Mouse (Mus musculus) spleen, adult 18-20 months (tissue): ENCODE results near the gene Zfp414.

ENCODE experiments used
- DNase-seq, 2 experiments: peaks; one replicate each; pipeline ENCODE4 v3.0.0; 2022; ENCODE audit warnings: mixed read lengths in 2 of 2

Zfp414 gene

DNA sequence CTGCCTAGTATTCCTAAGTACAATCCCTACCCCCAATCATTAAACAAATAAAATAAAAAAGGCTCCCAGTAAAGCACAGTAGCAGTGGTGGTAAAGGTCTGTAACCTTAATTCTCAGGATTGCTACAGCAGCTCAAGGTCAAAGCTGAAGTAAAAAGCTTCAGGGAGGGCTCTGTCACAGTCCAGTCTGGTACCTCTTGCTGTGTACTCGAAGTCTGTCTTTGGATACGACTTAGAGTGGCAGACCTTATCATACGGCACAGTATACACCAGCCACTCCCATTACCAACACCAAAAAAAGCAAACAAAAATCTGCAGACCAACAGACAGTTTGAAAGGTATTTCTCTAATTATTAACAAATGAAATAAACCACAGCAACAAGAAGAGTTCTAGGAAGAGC lies 37.9 kb downstream of the Zfp414 start:
- DNase-seq, result no peak

DNA sequence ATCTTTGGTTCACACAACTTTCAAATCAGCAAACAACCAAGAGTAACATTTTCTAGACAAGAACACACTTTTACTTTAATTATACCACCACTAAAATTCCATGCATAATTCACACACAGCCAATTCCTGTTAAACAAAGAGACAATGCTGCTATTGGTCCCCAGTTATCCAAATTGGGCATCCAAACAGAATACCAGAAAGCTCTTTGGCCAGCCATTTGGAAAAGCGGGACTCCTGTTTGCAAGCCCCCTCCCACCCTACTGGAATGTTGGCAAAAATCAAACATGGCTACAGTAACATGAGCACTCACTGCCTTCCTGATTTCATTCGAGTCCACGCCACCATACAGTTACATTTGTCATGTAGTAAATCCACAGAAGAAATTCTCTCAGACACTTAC lies 40.8 kb downstream of the Zfp414 start:
- DNase-seq, result no peak

DNA sequence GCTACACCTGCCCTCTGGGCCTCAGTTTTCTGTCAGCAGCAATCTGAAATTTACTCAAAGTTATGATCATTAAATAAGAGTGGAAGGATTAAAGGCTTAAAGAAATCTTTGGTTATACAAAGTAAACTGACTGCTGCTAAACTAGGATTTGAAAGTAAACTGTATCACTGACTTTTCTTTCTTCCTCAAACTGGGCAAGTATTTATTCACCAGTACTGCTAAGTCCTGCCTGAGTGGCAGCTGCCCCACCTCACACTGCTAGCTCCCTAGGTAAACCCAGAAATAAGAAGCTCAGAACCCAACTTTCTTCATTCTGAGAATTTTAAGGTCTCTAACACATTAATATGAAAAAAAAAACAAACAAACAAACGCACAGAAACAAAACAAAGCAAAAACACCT lies 44.9 kb downstream of the Zfp414 start:
- DNase-seq, result no peak

DNA sequence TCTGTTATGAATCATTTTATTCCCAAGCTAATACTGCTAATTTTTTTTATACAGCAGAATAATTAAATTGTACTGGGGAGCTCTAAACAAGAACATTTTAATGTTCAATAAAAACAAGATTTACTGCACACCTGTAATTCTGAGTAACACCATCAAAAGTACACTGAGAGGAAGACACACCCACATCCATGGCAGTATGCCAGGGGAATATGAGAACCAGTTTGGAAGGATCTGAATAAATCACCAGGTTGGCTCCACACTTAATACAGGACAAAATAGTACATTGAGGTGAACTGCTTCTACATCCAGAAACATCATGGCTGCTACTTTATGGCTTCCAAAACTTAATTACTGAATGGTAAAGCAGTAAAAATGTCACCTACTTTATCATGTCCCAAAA lies 46.6 kb downstream of the Zfp414 start:
- no peak for DNase-seq

DNA sequence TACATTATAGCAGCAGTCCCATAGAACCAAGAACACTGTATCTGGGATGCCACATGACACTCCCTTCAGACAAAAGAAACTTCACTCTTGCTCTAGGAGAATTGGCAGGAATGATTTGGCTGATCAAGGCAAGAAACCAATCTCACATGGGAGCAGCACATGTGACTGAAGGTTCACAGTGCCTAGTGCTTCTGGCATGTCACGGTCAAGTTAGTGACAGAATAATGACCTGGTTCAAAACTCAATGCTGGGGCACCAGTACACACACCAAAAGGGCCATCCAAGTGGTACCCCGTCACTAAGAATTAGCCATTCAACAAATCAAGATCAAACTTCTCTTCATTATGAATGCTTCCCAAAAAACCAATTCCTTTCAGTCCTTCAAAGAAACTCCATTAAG lies 47.2 kb downstream of the Zfp414 start:
- DNase-seq, result no peak

DNA sequence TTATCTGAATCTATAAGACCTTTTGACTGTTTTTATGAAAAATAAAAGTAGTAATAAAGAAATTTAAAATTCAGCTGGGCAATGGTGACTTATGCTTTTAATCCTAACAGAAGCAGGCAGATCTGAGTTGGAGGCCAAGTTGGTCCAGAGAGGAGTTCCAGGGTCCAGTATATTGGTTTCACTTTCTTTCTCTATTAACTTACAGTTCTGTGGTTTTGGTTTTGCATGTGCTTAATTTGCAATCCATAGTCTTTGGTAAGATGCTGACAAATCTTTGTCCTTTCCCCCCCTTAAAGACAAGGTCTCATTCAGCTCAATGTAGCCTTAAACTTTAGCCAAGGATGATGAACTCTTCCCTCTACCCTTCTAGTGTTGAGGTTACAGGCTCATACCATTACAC lies 49.9 kb downstream of the Zfp414 start:
- DNase-seq, result no peak
